Mouse (Mus musculus): ENCODE measurements around the gene Arf6.
"Not testable (repeated sequence)": the region's sequence is repeated elsewhere in the genome, so short reads cannot be mapped to it uniquely, and the experiment has no call there.

The Arf6 gene

GRCm38 (mm10) chr12:69373850-69374766 lies 2.2 kb downstream of the Arf6 start:
- DNase-seq (ENCODE audit: low read depth, low spot score) = no peak

GRCm38 (mm10) chr12:69376132-69376531 lies 4.2 kb downstream of the Arf6 start:
- no peak for DNase-seq (ENCODE audit: low read depth, low spot score)

DNA sequence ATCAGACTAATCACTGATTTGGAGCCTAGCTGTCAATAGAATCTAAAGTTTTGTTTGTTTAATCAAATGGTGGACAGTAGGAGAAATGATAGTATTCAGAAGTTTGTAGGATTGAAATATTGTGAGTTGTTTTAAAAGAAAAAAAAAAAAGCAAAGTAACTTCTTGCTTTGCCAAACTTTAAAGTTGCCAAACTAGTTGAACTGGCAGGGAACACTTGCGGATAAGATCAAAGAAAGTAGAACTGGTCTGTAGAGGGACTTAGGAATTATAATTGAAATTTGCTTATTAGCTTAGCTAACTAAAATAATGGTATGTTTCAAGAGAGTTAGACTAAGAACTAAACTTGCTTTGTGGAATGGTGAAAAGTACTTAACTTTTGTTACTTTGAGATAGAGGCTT lies 5.2 kb downstream of the Arf6 start:
- no peak for DNase-seq (ENCODE audit: low read depth, low spot score)

DNA sequence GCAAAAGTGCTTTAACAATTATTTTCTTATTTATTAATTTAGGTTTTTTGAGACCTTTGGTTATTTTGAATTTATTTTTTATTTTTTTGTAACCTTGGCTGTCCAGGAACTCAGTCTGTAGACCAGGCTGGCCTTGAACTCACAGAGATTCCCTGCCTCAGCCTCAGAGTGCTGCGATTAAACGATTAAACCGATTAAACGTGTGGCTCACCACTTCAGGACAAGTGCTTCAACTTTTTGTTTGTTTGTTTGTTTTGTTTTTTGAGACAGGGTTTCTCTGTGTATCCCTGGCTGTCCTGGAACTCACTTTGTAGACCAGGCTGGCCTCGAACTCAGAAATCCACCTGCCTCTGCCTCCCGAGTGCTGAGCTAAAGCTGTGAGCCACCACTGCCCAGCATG lies 5.7 kb downstream of the Arf6 start:
- DNase-seq (ENCODE audit: low read depth, low spot score) = not testable (repeated sequence)

DNA sequence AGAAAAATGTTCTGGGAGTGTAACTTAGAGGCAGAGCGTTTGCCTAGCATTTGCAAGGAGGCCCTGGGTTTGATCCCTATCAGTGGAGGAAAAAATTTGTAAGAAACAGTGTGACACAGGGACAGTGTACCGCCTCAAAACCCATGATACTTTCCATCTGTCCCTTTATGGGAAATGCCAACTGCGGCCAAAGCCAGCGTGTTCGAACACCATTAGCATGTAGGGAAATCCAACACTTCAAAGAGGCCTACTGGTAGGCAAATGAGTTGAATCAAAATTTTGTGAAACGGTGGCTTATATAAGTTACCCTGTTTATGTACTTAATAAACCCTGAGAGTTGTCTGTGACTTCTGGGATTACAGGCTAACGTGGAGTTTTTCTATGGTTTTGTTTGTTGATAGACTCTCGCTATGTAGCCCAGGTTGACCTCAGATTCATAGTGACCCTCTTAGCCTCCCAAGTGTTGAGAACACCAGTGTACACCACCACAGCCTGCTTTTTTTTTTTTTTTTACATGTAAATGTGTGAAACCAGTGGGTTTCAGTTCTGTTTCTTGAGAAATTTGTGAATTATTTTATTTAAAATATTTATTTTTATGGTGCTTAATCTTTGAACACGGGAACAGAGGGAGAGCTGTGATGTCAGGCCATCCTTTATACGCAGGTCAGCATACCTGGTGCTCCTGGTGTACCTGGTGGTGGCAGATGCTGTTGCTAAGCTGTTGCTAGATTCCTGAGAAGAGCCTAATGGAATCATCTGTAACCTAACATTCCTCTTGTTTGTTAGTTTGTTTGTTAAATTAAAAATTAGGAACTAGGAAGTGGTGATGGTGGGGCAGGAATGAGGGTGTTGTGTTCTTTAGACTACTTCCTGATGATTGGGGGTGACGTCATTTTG lies 6.9 kb downstream of the Arf6 start:
- no peak for DNase-seq (ENCODE audit: low read depth, low spot score)

- no peak for DNase-seq (ENCODE audit: low read depth, low spot score)
Observed at GRCm38 (mm10) chr12:69382880-69383279, 10.9 kb downstream of the Arf6 start.

GRCm38 (mm10) chr12:69384606-69385005 lies 12.7 kb downstream of the Arf6 start:
- DNase-seq (ENCODE audit: low read depth, low spot score) = no peak

GRCm38 (mm10) chr12:69385542-69386280 lies 13.8 kb downstream of the Arf6 start:
- DNase-seq (ENCODE audit: low read depth, low spot score) = no peak

- not testable (repeated sequence) for DNase-seq (ENCODE audit: low read depth, low spot score)
Observed at GRCm38 (mm10) chr12:69386281-69386732, 14.4 kb downstream of the Arf6 start.

DNA sequence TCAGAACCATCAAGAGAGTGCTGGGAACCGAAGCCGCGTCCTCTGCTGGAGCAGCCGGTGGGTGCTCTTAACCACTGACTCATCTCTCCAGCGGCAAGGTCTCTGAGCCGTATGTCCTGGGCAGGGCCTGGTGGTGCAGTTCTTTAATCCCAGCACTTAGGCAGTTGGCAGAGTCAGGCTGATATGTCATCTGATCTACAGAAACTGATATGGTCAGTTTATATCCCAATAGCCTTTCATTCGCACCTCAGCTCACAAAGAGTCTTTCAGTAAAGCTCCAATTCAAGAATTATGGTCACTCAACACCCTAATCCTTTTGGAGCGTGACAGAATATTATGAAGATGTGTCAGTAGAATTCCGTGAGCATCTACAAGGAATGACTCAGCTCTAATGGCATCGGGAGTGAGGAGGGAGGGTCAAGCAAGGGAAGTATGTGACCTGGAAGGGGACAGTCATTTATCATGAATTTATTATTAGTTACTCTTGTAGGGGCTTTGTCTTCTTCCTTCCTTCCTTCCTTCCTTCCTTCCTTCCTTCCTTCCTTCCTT lies 16.4 kb downstream of the Arf6 start:
- DNase-seq (ENCODE audit: low read depth, low spot score) = no peak

DNA sequence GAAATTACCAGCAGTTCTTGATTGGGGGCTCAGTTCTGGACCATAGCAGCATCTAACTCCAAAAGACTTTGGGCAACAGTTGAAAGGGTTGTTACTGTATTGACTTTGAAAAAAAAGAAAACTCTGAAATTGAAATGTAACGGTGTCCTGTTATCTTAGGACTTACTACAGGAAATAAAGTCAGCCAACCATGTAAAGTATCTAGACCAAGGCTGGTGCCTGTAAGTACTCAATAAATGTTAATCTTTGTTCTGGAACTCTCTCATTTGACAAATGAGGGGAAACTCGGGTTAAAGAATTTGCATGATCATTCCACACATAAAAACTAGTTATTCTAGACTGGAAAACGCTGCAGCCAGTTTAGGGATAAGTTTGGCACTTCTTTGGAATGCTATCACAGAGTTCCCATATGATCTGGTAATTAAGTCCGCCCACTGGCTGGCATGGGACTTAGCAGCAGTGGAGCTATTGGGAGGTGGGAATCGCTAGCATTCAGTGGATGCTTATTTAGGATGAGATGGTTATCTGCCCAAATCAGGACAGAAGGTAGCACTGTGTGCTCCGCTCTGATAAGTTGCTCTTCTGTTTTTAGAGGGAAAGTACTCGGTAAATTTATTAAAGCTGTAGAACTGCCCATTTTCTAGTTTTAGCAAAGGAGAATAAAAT lies 17.5 kb downstream of the Arf6 start:
- no peak for DNase-seq (ENCODE audit: low read depth, low spot score)

DNA sequence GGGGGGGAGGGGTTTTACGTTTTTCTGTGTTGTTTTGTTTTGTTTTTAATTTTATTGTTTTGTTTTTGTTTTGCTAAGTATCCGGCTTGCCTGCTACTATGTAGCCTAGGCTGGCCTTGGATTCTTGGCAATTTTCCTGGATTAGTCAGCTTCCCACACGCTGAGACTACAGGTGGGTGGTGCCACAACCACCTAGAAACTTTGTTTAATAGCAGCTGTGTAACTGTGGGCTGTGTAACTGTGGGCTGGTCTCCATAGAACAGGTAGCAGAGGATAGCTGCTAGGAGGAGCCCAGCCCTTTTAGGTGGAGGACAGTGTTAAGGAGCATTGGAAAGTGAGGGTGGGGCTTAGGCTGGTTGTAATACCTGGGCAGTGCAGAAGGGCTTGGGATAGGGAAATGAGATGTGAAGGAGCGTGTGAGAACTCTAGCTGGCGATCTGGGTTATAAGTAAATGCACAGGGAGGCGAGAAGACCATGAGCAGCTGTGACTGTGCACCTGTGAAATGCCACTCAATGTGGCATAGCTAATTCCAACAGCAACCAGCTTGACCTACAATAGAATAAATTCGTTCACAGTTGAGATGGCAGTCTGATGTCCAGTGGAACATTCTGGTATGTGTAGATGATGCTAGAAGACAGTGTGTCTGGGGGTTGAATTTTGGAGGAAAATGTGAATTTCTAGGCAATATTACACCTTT lies 18.2 kb downstream of the Arf6 start:
- DNase-seq (ENCODE audit: low read depth, low spot score) = no peak

- no peak for DNase-seq (ENCODE audit: low read depth, low spot score)
Observed at GRCm38 (mm10) chr12:69393076-69393475, 21.1 kb downstream of the Arf6 start.

GRCm38 (mm10) chr12:69394456-69394855 lies 22.5 kb downstream of the Arf6 start:
- no peak for DNase-seq (ENCODE audit: low read depth, low spot score)

DNA sequence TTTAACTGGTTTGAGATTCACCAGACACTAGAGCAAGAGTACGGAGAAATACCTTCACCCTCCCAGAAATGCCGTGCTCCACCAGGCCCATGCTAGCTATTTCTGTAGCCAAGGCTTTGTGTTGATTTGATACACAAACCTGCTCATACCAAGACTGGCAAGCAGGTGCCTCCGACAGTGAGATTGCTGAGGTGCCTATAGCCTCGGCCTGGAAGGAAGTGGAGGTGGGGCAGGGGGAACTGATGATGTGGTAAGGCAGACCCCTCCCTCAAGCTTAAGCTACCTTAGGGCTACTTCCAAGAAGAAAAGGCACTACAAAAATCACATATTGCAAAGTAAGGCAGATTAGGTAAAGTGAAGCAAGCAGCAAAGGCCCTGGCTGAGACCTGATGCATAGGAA lies 28.4 kb downstream of the Arf6 start:
- no peak for DNase-seq (ENCODE audit: low read depth, low spot score)

- no peak for DNase-seq (ENCODE audit: low read depth, low spot score)
Observed at GRCm38 (mm10) chr12:69400871-69401286, 28.9 kb downstream of the Arf6 start.

DNA sequence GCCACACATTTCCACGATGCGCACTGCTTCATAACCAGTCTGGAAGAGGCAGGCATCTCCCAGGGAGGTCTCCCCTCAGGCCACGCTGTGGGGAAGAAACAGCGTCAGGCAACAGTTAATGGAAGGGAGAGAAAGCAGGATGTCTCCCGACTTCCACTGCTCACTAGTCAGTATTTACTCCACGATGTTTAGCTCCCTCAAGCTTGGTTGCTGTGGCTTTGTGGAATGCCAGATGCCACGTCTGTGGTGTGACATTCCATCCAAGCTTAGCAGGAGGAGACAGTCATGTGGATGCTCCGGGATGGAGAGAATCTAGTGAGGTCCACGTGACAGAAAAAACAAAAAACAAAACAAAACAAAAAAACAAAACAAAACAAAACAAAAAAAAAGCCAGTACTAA lies 30.1 kb downstream of the Arf6 start:
- DNase-seq (ENCODE audit: low read depth, low spot score) = no peak

GRCm38 (mm10) chr12:69402594-69403167 lies 30.7 kb downstream of the Arf6 start:
- no peak for DNase-seq (ENCODE audit: low read depth, low spot score)

DNA sequence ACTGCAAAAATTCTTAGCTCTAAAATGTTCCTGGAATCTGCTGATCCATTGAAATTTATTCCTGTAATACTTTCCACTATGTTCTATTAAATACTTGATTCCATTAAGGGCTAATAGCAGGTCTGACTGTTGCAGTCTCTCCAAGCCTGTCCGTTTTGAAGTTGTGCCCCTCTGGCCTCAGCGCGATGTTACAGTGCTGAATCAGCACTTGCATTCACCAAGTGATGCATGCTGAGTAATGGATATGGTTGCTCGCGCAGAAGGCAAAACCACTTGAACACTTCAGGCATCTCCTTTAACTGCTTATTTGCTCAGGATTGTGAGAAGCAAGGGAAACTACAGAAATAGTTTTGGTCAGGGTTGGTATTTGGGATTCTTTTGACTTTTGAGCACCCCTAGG lies 38.8 kb downstream of the Arf6 start:
- DNase-seq (ENCODE audit: low read depth, low spot score) = no peak

- no peak for DNase-seq (ENCODE audit: low read depth, low spot score)
Observed at GRCm38 (mm10) chr12:69411936-69412335, 40.0 kb downstream of the Arf6 start.
